Mouse (Mus musculus) midbrain, postnatal 0 days (tissue): ENCODE measurements at regions not wholly inside any gene's neighbourhood (a gene's known extent, or its start where the extent isn't known, plus 50 kb on each side); places are given as distances from the start of the nearest gene placed in this dataset.

Experiments used
- ATAC-seq: fragments of 200-750 bp; cut with Nextera tagmentation; 2 replicates; pipeline ENCODE4 v1.8.0; 2017; ENCODE audit warnings: moderate number of reproducible peaks, mild to moderate bottlenecking, moderate TSS enrichment, moderate library complexity; ENCODE audit not compliant: low FRiP score
- DNase-seq: peaks from one replicate; pipeline ENCODE4 v3.0.0-alpha.2; 2015; ENCODE audit warnings: low spot score
- H3K27ac ChIP-seq: fragments of 300-500 bp; sonication (generic); 2 replicates; pipeline ENCODE4 v1.5.1; 2014; ENCODE audit warnings: low read depth, mild to moderate bottlenecking, low read length, mixed read lengths
- H3K27me3 ChIP-seq: fragments of 300-500 bp; sonication (generic); 2 replicates; pipeline ENCODE4 v1.6.1; 2014; ENCODE audit warnings: low read length, control low read depth, mixed read lengths; ENCODE audit not compliant: insufficient read depth
- H3K36me3 ChIP-seq: fragments of 300-500 bp; sonication (generic); 2 replicates; pipeline ENCODE4 v1.6.1; 2014; ENCODE audit warnings: low read length, control low read depth, mixed read lengths; ENCODE audit not compliant: insufficient read depth
- H3K4me1 ChIP-seq: fragments of 300-500 bp; sonication (generic); 2 replicates; pipeline ENCODE4 v1.6.1; 2014; ENCODE audit warnings: mild to moderate bottlenecking, control low read depth, antibody characterized with exemption, low read length, mixed read lengths; ENCODE audit not compliant: insufficient read depth
- H3K4me2 ChIP-seq: fragments of 300-500 bp; sonication (generic); 2 replicates; pipeline ENCODE4 v1.6.1; 2014; ENCODE audit warnings: low read depth, mild to moderate bottlenecking, low read length, mixed read lengths; ENCODE audit not compliant: poor library complexity, severe bottlenecking
- H3K4me3 ChIP-seq: fragments of 300-500 bp; sonication (generic); 2 replicates; pipeline ENCODE4 v1.5.1; 2014; ENCODE audit warnings: low read depth, mild to moderate bottlenecking, low read length, moderate library complexity
- H3K9ac ChIP-seq: fragments of 300-500 bp; sonication (generic); replicated peaks from 2 replicates; pipeline ENCODE4 v1.6.1; 2014; ENCODE audit warnings: mild to moderate bottlenecking, low read length, moderate library complexity, mixed read lengths; ENCODE audit not compliant: poor library complexity, severe bottlenecking
- H3K9me3 ChIP-seq: fragments of 300-500 bp; sonication (generic); 2 replicates; pipeline ENCODE4 v1.6.1; 2016; ENCODE audit warnings: low read length, control low read depth
- CTCF ChIP-seq: IDR thresholded peaks from 2 replicates; pipeline ENCODE4 v1.5.1; 2016; ENCODE audit warnings: antibody characterized with exemption, mild to moderate bottlenecking
- WGBS: fragments of 180-500 bp; shearing (Covaris S2); extraction: QIAGEN DNeasy Blood & Tissue Kit; methylation state at CpG from one replicate; pipeline ENCODE4 v1.1.7; 2014; 5-methylcytosine and 5-hydroxymethylcytosine counted together

DNA sequence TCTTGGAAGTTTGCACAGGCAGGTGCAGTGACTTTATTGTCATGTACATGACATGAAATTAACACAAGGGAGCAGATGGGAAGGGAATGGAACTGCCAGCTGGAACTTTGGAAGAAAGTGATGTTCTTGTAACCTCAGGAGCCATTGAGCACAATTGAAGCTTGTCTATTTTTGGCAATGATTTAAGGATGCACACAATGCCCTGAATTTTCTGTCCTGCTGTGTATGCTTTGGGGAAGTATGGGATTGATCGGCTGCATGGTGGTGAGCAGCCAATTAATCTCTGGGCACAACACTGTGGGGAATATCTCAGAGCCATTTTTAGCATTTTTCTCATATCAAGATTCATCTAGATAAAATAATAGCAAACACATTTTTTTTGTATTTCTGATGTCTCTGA lies 2186.2 kb downstream of the 9330182O14Rik start:
- WGBS, result 50% methylated on average over 1 of the region's 1 CpGs
- Histone ChIP-seq H3K4me3 (no peak overlapping the region), H3K4me1 (no peaks in the 10 kb centered on the region), H3K9ac (no peak overlapping the region), H3K4me2 (no peak overlapping the region), H3K27me3 (no peaks in the 10 kb centered on the region), H3K9me3 (no peaks in the 10 kb centered on the region), H3K27ac (no peak overlapping the region), H3K36me3 (no peaks in the 10 kb centered on the region)
- no peak for TF ChIP-seq CTCF
- DNase-seq (peak; percentile 40), ATAC-seq (no peak)

DNA sequence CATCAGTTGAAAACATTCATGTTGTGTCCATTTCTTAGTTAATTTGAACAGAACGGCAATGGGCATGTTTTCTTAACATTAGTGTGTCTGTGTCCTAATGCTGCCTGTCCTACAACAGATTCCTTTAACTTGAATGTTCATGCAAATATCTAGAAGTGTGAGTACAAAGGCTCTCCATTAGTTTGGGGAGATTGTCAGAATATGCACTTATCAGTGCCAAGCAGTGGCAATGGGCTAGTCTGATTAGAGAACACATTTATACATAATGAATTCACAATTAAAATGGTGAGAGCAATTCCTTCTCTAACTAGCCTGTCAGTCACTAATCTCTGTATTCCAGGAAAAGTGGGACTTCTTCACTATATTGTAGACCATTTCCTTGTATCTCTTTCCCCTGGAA lies 2188.8 kb downstream of the 9330182O14Rik start:
- ATAC-seq (no peak), DNase-seq (no peak)
- H3K27me3 ChIP-seq, result no peaks in the 10 kb centered on the region
- no peak overlapping the region for H3K4me2 ChIP-seq
- 73% methylated on average over 1 of the region's 1 CpGs for WGBS
- no peaks in the 10 kb centered on the region for H3K4me1 ChIP-seq
- H3K4me3 ChIP-seq, result no peak overlapping the region
- no peak for TF ChIP-seq CTCF
- H3K27ac ChIP-seq, result no peak overlapping the region
- H3K36me3 ChIP-seq, result no peaks in the 10 kb centered on the region
- H3K9ac ChIP-seq, result no peak overlapping the region
- no peaks in the 10 kb centered on the region for H3K9me3 ChIP-seq

- no peak for TF ChIP-seq CTCF
- Histone ChIP-seq H3K9ac (no peak overlapping the region), H3K9me3 (no peaks in the 10 kb centered on the region), H3K27ac (no peak overlapping the region), H3K4me3 (no peak overlapping the region), H3K4me2 (no peak overlapping the region), H3K27me3 (no peaks in the 10 kb centered on the region), H3K36me3 (no peaks in the 10 kb centered on the region), H3K4me1 (no peaks in the 10 kb centered on the region)
- DNase-seq (peak; percentile 88), ATAC-seq (peak; percentile 62; the same call in 1 of the 2 replicates)
- WGBS, result 45% methylated on average over 4 of the region's 4 CpGs
Observed at GRCm38 (mm10) chr15:42325221-42325620, 2191.1 kb downstream of the 9330182O14Rik start.

DNA sequence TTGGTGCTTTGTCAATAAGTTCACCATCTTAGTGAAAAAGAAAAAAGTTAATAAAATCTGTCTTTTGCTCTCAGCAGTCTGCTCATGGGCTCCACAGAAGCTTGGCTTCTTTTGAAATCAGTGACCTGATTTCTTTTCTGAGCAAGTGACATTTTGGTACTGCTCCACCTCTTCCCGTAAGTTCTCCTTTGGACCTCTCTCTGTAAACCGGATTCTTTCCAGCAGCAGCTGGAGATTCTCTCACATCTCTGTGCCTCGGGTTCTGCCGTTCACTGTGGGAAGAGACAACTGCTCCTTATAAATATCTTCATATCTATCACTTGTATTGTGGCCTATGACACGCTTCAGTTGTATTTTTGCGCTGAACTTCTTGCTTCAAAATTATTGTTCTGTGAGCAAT lies 2194.4 kb downstream of the 9330182O14Rik start:
- H3K9me3 ChIP-seq, result no peaks in the 10 kb centered on the region
- H3K4me1 ChIP-seq, result no peaks in the 10 kb centered on the region
- TF ChIP-seq CTCF, result no peak
- no peaks in the 10 kb centered on the region for H3K36me3 ChIP-seq
- H3K27me3 ChIP-seq, result no peaks in the 10 kb centered on the region
- 72% methylated on average over 6 of the region's 6 CpGs for WGBS
- H3K27ac ChIP-seq, result no peak overlapping the region
- no peak for DNase-seq
- no peak overlapping the region for H3K4me3 ChIP-seq
- no peak overlapping the region for H3K4me2 ChIP-seq
- H3K9ac ChIP-seq, result no peak overlapping the region
- no peak for ATAC-seq

- no peaks in the 10 kb centered on the region for H3K9me3 ChIP-seq
- no peak for TF ChIP-seq CTCF
- WGBS, result 65% methylated on average over 4 of the region's 4 CpGs
Observed at GRCm38 (mm10) chr15:42329742-42330141, 2195.6 kb downstream of the 9330182O14Rik start.

DNA sequence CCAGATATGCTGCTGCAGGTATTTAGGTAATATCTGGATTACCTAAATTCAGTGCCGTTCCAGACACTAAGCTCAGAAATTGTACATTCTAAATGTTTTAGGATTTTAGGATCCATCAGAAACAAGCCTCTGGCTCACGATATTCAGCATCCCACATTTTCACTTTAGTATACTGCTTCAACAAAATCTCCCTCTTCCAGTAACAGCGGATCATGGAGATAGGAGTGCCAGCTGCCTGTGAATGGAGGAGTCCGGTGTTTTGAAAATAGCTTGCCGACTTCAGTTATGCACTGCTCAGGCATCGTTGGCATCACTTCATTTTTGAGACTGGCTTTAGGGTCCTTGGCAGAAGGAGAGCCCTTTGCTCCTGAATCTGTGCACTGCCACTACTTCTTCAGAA lies 2199.5 kb downstream of the 9330182O14Rik start:
- no peak overlapping the region for H3K4me3 ChIP-seq
- no peak overlapping the region for H3K27ac ChIP-seq
- DNase-seq (no peak), ATAC-seq (no peak)
- no peaks in the 10 kb centered on the region for H3K36me3 ChIP-seq
- no peaks in the 10 kb centered on the region for H3K9me3 ChIP-seq
- no peak overlapping the region for H3K4me2 ChIP-seq
- no peak for TF ChIP-seq CTCF
- no peaks in the 10 kb centered on the region for H3K4me1 ChIP-seq
- WGBS, result 86% methylated on average over 6 of the region's 6 CpGs
- H3K9ac ChIP-seq, result no peak overlapping the region
- H3K27me3 ChIP-seq, result no peaks in the 10 kb centered on the region

More at GRCm38 (mm10) chr15:42329742-42330141, 2195.6 kb downstream of the 9330182O14Rik start:
- Histone ChIP-seq H3K4me2 (no peak overlapping the region), H3K27me3 (no peaks in the 10 kb centered on the region), H3K4me3 (no peak overlapping the region), H3K36me3 (no peaks in the 10 kb centered on the region), H3K9ac (no peak overlapping the region), H3K4me1 (no peaks in the 10 kb centered on the region), H3K27ac (no peak overlapping the region)
- DNase-seq (peak; percentile 68), ATAC-seq (peak; percentile 45; the same call in 1 of the 2 replicates)
